Mouse (Mus musculus) central nervous system, embryonic 14 days (tissue): ENCODE data around the gene Epb41l5. TPM values are rescaled to one million over a fixed set of nuclear protein-coding genes. Genes with fewer than 3 reads are reported as not detected.

ENCODE experiments used
- polyA plus RNA-seq: library from polyadenylated mRNA; depleted of rRNA; stranded (reverse); fragments of >200 nt; gene quantifications from 2 replicates; pipeline ENCODE4 v1.2.3, GENCODE M21; 2012; rRNA removed

Epb41l5 gene
- 10.0 and 11.1 TPM in 2 replicates for polyA plus RNA-seq

GRCm38 (mm10) chr1:119648205-119649111 is at the start of gene Epb41l5:
Gene Epb41l5 (minus strand): TSS chr1:119649000.

GRCm38 (mm10) chr1:119525689-119526591 is 122.9 kb downstream of the Epb41l5 start, which contains the start of gene Tmem185b:
Gene Tmem185b (plus strand): TSS chr1:119526160.

GRCm38 (mm10) chr1:119504260-119505062 is 144.3 kb downstream of the Epb41l5 start, which contains the start of gene Ralb:
Gene Ralb (minus strand): TSS chr1:119504794.

Other genes with a start within 250 kb of the Epb41l5 start
- 5.1 and 8.6 TPM in 2 replicates for gene Inhbb, start 226.8 kb downstream of the Epb41l5 start, polyA plus RNA-seq
- gene Ralb, start 144.2 kb downstream of the Epb41l5 start, polyA plus RNA-seq = 27.2 and 34.6 TPM in 2 replicates
- gene Tmem185b, start 122.8 kb downstream of the Epb41l5 start, polyA plus RNA-seq = 13.4 and 14.1 TPM in 2 replicates
- 9.7 and 13.7 TPM in 2 replicates for gene Ptpn4, start 188.6 kb upstream of the Epb41l5 start, polyA plus RNA-seq